Mouse (Mus musculus): ENCODE results near the gene Cbarp.

The Cbarp gene

GRCm38 (mm10) chr10:80140666-80141035, at the start of gene Cbarp:
Gene Cbarp, minus strand, starts transcription at chr10:80140835.
- no peak for ATAC-seq (ENCODE audit: low TSS enrichment)

GRCm38 (mm10) chr10:80189999-80190398, 49.4 kb upstream of the Cbarp start:
- ATAC-seq (ENCODE audit: low TSS enrichment), result no peak

- no peak for ATAC-seq (ENCODE audit: low TSS enrichment)
These were observed 47.9 kb upstream of the Cbarp start for GRCm38 (mm10) chr10:80188453-80189024.

GRCm38 (mm10) chr10:80187739-80188138, 47.1 kb upstream of the Cbarp start:
- no peak for ATAC-seq (ENCODE audit: low TSS enrichment)

DNA sequence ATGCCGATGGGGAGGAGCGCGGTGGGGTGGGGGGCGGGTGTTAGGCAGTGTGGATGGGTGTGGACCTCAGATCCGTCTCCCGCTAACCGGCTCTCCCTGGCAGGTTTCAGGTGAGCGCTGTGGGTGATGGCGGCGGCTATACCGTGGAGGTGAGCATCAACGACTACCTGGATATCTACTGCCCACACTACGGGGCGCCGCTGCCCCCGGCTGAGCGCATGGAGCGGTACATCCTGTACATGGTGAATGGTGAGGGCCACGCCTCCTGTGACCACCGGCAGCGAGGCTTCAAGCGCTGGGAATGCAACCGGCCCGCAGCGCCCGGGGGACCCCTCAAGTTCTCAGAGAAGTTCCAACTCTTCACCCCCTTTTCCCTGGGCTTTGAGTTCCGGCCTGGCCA, 46.0 kb upstream of the Cbarp start:
- no peak for ATAC-seq (ENCODE audit: low TSS enrichment)

DNA sequence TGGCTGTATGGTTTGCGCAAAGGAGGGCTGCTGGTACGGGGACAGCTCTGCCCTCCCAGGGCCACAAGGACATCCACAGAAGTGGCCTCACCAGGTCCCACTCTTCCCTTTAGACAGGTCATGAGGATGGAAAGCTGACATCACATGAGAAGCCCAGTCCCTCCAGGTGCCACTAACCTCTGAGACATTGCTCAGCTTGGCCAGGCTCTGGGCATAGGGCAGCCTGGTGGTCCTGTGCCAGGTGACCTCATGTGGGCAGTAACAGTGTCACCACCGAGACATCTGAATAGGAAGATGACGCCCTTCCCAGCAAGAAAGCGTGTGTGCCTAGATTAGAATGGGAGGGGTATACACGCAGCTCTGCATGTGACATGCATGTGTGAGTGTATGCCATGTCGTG, 41.9 kb upstream of the Cbarp start:
- ATAC-seq (ENCODE audit: low TSS enrichment), result no peak

DNA sequence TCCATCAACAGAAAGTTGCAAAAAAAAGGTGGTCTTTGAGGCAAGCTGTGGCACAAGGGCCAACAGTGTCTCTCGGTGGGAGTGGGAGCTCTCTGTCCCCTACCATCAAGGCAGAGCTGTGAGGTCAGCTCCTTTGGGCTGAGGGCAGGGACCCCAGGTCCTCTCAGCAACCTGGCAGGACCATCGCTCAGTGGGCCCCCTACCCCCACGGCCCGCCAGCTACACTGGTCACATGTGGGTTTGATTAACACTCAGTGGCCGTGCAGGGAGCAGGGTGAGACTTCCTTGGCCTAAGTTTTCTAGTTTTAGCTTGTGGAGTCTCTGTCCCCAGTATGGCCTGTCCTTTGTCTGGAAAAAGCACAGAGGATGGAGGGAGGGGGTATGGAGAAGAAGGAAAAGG, 40.2 kb upstream of the Cbarp start:
- ATAC-seq (ENCODE audit: low TSS enrichment), result no peak

DNA sequence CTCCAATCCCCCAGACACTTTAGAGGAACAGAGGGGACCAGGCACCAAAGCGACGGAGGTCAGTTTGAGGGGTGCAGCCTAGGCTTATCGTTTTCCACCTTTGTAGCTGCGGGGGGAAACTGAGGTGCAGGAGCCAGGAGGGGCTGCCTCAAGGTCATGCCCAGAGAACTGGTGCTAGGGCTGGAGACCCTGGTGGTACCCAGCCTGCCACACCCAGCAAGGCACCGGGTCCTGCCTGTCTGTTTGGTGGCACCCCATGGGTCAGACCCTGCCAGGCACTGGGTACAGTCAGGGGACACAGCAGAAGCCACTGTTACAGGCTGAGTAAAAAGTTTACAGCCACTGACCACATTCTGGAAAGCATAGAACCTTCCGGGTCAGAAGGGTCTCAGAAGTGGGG, 39.7 kb upstream of the Cbarp start:
- no peak for ATAC-seq (ENCODE audit: low TSS enrichment)

- ATAC-seq (ENCODE audit: low TSS enrichment), result peak; percentile 15; the same call in 1 of the 2 replicates
These were observed 38.7 kb upstream of the Cbarp start, which contains the start of gene Efna2 for GRCm38 (mm10) chr10:80179068-80180051. Gene Efna2, plus strand, starts transcription at chr10:80179482.

GRCm38 (mm10) chr10:80177441-80178279, 37.0 kb upstream of the Cbarp start:
- no peak for ATAC-seq (ENCODE audit: low TSS enrichment)

DNA sequence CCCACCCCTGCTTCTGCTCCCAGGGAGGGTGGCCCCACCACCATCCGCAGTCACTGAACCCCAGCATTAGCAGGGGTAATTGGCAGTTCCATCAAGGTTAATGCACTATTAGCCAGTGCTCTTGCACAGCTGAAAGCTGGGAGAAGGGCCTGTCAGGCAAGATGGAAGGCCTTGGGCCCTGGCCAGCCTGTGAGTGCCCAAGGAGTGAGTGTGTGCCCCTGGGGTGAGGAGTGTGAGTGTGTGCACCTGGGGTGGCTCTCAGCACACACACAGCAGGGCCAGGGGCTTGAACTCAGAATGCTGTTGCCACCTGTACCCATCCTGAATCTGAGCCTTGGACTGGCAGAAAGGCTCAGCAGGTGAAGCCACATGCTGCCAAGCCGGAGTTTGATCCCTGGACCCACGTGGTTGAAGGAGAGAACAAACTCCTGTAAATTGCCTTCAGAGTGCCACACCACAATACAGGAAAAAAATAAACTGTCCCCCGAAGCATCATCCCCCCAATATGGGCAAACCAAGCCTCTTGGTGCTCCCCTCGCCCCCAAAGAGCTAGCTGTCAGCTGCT, 35.7 kb upstream of the Cbarp start:
- ATAC-seq (ENCODE audit: low TSS enrichment), result no peak

- no peak for ATAC-seq (ENCODE audit: low TSS enrichment)
These were observed 35.1 kb upstream of the Cbarp start for GRCm38 (mm10) chr10:80175536-80176269.

DNA sequence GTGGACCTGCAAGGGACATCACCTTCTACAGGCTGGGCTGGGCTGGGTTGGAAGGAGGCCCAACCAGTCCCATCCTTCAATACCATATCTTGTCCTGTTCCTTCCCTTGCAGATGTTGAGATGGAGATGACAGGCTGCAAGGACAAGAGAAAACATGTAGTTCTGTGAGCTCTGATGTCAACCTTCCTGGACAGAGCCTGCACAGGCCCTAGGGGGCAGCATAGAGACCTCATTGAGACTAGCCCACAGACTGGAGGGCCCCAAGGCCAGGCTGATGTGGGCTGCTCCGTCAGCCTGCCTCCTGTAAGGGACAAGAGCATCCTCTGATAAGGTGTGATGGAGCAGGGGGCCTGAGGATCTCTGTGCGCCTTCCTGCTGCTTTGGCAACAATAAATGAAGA, 34.1 kb upstream of the Cbarp start:
- ATAC-seq (ENCODE audit: low TSS enrichment), result no peak

GRCm38 (mm10) chr10:80173955-80174640, 33.5 kb upstream of the Cbarp start:
- ATAC-seq (ENCODE audit: low TSS enrichment), result no peak

DNA sequence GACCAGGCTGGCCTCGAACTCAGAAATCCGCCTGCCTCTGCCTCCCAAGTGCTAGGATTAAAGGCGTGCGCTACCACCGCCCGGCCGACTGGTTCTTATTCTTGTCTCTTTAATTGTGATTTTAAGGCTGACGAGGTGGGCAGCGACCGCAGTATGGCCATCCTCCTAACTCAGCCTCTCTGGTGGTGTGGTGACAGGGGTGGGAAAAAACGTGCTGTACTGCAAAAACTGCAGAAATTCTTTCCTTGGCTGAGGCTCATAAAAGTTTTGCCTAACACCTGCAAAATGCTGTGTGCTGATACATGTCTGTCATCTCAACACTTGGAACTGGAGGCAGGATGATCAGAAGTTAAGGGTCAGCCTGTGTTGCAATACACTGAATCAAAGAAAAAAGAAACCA, 32.7 kb upstream of the Cbarp start:
- no peak for ATAC-seq (ENCODE audit: low TSS enrichment)

DNA sequence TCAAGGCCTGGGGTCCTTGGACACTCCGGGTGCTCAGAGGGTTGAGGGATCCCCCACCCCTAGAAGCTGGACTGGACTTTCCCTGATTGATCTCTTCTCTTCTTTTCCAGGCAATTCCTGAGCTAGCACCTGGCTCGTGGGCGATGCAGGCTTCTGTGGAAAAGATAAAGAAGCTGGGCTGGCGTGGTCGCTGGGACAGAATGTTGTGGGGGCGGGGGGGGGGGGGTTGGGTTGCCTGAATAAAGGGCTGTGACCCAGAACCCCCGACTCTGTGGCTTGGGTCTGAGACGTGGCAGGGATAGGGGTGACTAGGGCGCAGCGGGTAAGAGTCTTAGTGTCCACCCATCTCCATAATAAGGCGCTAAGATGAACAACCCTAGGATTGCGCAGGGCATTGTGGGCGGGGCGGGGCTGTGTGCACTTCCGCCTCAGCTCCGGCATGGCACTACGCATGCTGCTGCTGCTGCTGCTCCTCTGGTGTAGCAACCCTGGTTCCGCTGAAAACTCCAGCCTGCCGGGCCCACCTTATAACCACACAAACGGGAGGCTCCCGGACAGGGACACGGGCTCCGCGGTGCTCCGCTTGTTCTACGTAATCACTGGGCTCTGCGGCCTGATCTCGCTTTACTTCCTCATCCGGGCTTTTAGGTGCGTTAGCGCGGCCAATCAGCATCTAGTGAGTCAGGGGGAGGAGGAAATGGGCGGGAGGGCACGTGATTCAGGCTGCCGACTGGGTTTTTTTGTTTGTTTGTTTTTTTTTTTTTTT, 32.1 kb upstream of the Cbarp start, which contains the start of gene 1600002K03Rik:
Gene 1600002K03Rik, plus strand, starts transcription at position 418 of the 766 bp plus-strand sequence.
- ATAC-seq (ENCODE audit: low TSS enrichment), result peak; percentile 68

DNA sequence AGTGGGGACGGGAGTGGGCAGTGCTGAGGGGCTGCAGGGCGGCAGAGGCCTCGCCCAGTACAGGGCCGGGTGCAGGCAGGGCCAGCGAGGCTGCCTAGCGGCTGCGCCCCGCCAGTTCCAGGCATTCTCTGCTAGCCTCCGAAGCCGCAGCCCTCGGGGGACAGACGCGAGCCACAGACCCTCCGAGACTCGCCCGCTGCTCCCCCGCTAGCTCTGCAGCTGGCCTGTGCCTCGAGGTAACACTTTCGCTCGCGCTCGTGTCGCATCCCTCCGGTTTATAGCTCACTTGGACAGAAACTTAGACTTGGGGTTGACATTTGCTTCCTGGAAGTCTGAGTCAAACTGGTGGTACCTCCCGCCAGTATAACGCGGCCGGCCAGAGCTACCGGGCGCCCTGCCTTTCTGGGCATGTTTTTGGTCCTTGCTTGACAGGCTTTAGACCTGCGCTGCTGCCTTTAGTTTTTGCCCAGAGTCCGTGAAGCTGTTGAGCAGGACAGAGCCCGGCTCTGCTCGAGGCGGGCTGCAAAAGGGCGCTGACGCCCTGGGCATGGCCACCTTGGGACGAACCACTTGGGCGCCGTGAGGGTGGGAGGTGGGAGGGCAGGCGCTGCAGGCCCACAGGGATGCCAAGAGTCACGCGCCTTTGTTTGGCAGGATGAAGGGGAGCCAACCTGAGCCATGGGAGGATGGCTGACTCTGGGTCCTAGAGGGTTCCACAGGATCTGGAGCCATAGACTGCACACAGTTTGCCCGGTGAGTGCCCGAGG, 31.3 kb upstream of the Cbarp start:
- no peak for ATAC-seq (ENCODE audit: low TSS enrichment)

- no peak for ATAC-seq (ENCODE audit: low TSS enrichment)
These were observed 30.6 kb upstream of the Cbarp start for GRCm38 (mm10) chr10:80171252-80171651.

DNA sequence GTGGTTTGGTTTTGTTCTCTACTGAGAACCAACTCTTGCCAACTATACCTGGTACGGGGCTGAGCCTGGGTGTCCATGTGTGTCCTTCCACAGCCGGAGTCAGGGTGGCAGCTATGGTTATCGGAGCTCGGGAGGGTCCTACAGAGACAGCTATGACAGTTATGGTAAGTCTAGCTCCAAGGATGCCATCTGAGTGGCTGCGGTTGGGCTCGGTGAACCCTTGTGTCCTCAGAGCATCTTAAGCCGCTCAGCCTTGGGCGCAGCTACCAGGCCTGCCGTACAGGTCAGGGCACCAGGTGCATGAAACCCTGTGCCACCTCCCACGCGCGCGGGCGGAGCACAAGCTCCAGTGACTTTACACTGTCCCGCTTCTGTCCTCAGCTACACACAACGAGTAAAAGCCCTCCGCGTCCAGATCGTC, 30.0 kb upstream of the Cbarp start:
- no peak for ATAC-seq (ENCODE audit: low TSS enrichment)

All from frontal cortex, adult (tissue).